Mouse (Mus musculus) neural tube, postnatal 0 days (tissue): ENCODE results near the gene Galnt9. TPM values are rescaled to one million over a fixed set of nuclear protein-coding genes. Genes with fewer than 3 reads are reported as not detected.

Experiments
- microRNA-seq: library from miRNA; unstranded; fragments of <30 nt; microRNA quantifications from one replicate; pipeline ENCODE4, GENCODE M21; 2016
- polyA plus RNA-seq: library from polyadenylated mRNA; unstranded; fragments of >200 nt; fragmentation: Nextera tagmentation; extraction: Ambion mirVana; gene quantifications from 2 replicates; pipeline ENCODE4 v1.2.1, GENCODE M21; 2015

The Galnt9 gene
- polyA plus RNA-seq, result 24.4 and 25.3 TPM in 2 replicates

DNA sequence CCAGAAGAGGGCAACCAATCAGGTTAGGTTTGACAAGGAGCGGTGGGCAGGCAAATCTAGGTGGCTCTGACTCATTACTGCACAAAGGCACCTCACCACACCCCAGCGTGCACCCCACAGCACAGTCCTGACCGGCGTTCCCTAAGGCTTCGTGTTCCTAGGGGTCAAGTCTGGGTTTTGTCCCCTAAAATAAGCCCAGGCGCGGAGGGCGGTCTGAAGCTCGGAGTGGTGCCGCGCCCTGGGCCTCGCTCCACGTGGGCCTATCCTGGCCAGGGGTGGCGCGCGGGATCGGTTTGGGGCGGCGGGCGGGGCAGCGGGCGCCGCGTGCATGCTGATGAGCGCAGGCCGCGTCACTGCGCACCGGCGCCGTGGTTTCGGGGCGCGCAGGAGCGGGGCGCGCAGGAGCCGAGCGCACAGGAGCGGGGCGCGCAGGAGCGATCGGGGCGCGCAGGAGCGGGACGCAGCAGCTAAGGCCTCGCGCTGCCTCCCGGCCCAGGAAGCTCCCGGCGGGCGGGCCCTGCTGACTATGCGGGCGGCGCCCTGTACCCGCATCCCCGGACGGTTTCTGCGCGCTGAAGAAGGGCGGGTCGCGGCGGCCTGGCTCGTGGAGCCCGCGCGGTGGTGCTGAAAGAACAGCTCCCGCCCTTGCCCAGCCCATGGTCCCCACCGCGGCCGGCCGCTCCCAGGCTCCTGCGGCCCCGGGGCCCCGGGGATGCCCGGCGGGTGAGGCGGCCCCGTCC, at the start of gene Galnt9:
Gene Galnt9 (plus strand): TSS at position 405 of the 740 bp plus-strand sequence.

GRCm38 (mm10) chr5:110652719-110653648, 108.8 kb downstream of the Galnt9 start, which contains the start of the genes Noc4l and Ddx51:
Gene Noc4l, minus strand, starts transcription at chr5:110653417.
Gene Ddx51, plus strand, starts transcription at chr5:110653451.

Small RNAs within 50 kb of the gene (microRNA-seq; reads per million reads assigned to microRNA genes)
- gene Mir7026, result not detected

Other genes with a start within 250 kb of the Galnt9 start
- gene P2rx2, start 201.1 kb upstream of the Galnt9 start, polyA plus RNA-seq, result 10.4 and 12.5 TPM in 2 replicates
- 0.47 TPM in 1 of 2 replicates, not detected in the other for gene Lrcol1, start 199.6 kb upstream of the Galnt9 start, polyA plus RNA-seq
- 19.2 and 22.6 TPM in 2 replicates for gene Fbrsl1, start 95.9 kb upstream of the Galnt9 start, polyA plus RNA-seq
- 34.7 and 40.7 TPM in 2 replicates for gene Noc4l, start 109.1 kb downstream of the Galnt9 start, polyA plus RNA-seq
- gene Ddx51, start 109.1 kb downstream of the Galnt9 start, polyA plus RNA-seq, result 16.1 and 16.2 TPM in 2 replicates
- gene Ep400, start 226.4 kb downstream of the Galnt9 start, polyA plus RNA-seq, result 30.3 and 31.6 TPM in 2 replicates
- 21.0 and 22.4 TPM in 2 replicates for gene Pus1, start 236.3 kb downstream of the Galnt9 start, polyA plus RNA-seq